Mouse (Mus musculus) midbrain, embryonic 11.5 days (tissue): ENCODE data around the gene Ifna5. TPM values are rescaled to one million over a fixed set of nuclear protein-coding genes. Genes with fewer than 3 reads are reported as not detected.

Experiments
- ATAC-seq: fragments of 200-750 bp; cut with Nextera tagmentation; 2 replicates; pipeline ENCODE4 v1.8.0; 2017; ENCODE audit warnings: moderate TSS enrichment, moderate library complexity; ENCODE audit not compliant: low FRiP score
- DNase-seq: peaks from one replicate; pipeline ENCODE4 v3.0.0; 2015; ENCODE audit warnings: low spot score; ENCODE audit errors: missing footprints
- H3K27ac ChIP-seq: fragments of 300-500 bp; sonication (generic); 2 replicates; pipeline ENCODE4 v1.5.1; 2014; ENCODE audit warnings: low read depth, low read length
- H3K27me3 ChIP-seq: fragments of 300-500 bp; sonication (generic); 2 replicates; pipeline ENCODE4 v1.6.1; 2014; ENCODE audit warnings: mild to moderate bottlenecking, low read length, moderate library complexity, mixed read lengths; ENCODE audit not compliant: control insufficient read depth, insufficient read depth
- H3K36me3 ChIP-seq: fragments of 300-500 bp; sonication (generic); 2 replicates; pipeline ENCODE4 v1.6.1; 2014; ENCODE audit warnings: mild to moderate bottlenecking, low read length, moderate library complexity, mixed read lengths; ENCODE audit not compliant: control insufficient read depth, insufficient read depth
- H3K4me1 ChIP-seq: fragments of 300-500 bp; sonication (generic); 2 replicates; pipeline ENCODE4 v1.6.1; 2014; ENCODE audit warnings: low read length; ENCODE audit not compliant: control insufficient read depth, insufficient read depth
- H3K4me2 ChIP-seq: fragments of 300-500 bp; sonication (generic); 2 replicates; pipeline ENCODE4 v1.6.1; 2014; ENCODE audit warnings: mild to moderate bottlenecking, moderate library complexity
- H3K4me3 ChIP-seq: fragments of 300-500 bp; sonication (generic); 2 replicates; pipeline ENCODE4 v1.5.1; 2014; ENCODE audit warnings: low read depth, low read length
- H3K9ac ChIP-seq: fragments of 300-500 bp; sonication (generic); 2 replicates; pipeline ENCODE4 v1.6.1; 2014; ENCODE audit warnings: low read length
- H3K9me3 ChIP-seq: fragments of 300-500 bp; sonication (generic); 2 replicates; pipeline ENCODE4 v1.6.1; 2016; ENCODE audit warnings: low read length; ENCODE audit not compliant: control insufficient read depth
- WGBS: fragments of 180-500 bp; shearing (Covaris S2); extraction: QIAGEN DNeasy Blood & Tissue Kit; methylation state at CpG from one replicate; pipeline ENCODE4 v1.1.7; 2014; 5-methylcytosine and 5-hydroxymethylcytosine counted together
- polyA plus RNA-seq: library from polyadenylated mRNA; unstranded; fragments of >200 nt; fragmentation: Nextera tagmentation; extraction: Ambion mirVana; gene quantifications from 2 replicates; pipeline ENCODE4 v1.2.1, GENCODE M21; 2014

Ifna5 gene
- polyA plus RNA-seq, 1 experiment from 2014 or later = not detected

DNA sequence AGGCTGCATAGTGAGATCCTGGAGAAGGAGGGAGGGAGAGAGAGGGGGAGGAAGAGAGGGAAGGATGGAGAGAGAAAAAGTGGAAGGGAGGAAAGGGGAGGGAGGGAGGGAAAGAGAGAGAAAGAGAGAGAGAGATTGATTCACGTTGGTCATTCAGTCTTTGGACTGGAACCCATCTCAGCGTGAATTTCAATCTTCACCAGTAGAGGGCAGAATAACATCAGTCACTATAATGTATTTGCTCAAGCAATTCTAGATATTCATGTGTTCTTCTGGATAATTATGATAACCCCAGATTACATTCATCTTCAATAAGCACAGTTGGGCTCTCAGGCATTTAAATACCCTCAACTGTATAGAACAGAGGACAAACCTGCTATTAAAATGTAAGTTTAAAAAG is 37.4 kb downstream of the Ifna5 start:
- Histone ChIP-seq H3K27me3 (no peaks in the 10 kb centered on the region), H3K4me1 (no peaks in the 10 kb centered on the region), H3K4me3 (no peak overlapping the region), H3K9ac (no peak overlapping the region), H3K36me3 (no peaks in the 10 kb centered on the region), H3K9me3 (no peaks in the 10 kb centered on the region), H3K27ac (no peak overlapping the region), H3K4me2 (no peak overlapping the region)
- ATAC-seq = peak; percentile 5; the same call in 1 of the 2 replicates
- WGBS = 0% methylated on average over 2 of the region's 2 CpGs
- peak; percentile 91 for DNase-seq

GRCm38 (mm10) chr4:88875435-88876095 is 40.2 kb downstream of the Ifna5 start:
- Histone ChIP-seq H3K4me3 (no peak overlapping the region), H3K4me1 (no peaks in the 10 kb centered on the region), H3K27ac (no peak overlapping the region), H3K4me2 (no peak overlapping the region), H3K27me3 (no peaks in the 10 kb centered on the region), H3K9me3 (no peaks in the 10 kb centered on the region), H3K36me3 (no peaks in the 10 kb centered on the region), H3K9ac (no peak overlapping the region)
- 73% methylated on average over 4 of the region's 4 CpGs for WGBS
- DNase-seq = no peak
- ATAC-seq = no peak

- no peaks in the 10 kb centered on the region for H3K36me3 ChIP-seq
- H3K27ac ChIP-seq = no peak overlapping the region
- no peaks in the 10 kb centered on the region for H3K9me3 ChIP-seq
- H3K4me2 ChIP-seq = no peak overlapping the region
- DNase-seq = no peak
- no peak overlapping the region for H3K9ac ChIP-seq
- 84% methylated on average over 4 of the region's 4 CpGs for WGBS
- no peak for ATAC-seq
- no peak overlapping the region for H3K4me3 ChIP-seq
- H3K4me1 ChIP-seq = no peaks in the 10 kb centered on the region
- no peaks in the 10 kb centered on the region for H3K27me3 ChIP-seq
Measured at GRCm38 (mm10) chr4:88876520-88876919, 41.2 kb downstream of the Ifna5 start.

- 50% methylated on average over 10 of the region's 10 CpGs for WGBS
- Histone ChIP-seq H3K4me2 (no peak overlapping the region), H3K9ac (no peak overlapping the region), H3K36me3 (no peaks in the 10 kb centered on the region), H3K27ac (no peak overlapping the region), H3K4me3 (no peak overlapping the region), H3K9me3 (no peaks in the 10 kb centered on the region), H3K4me1 (no peaks in the 10 kb centered on the region), H3K27me3 (no peaks in the 10 kb centered on the region)
- ATAC-seq (no peak), DNase-seq (no peak)
Measured at GRCm38 (mm10) chr4:88878246-88878645, 42.9 kb downstream of the Ifna5 start.

GRCm38 (mm10) chr4:88878772-88879171 is 43.4 kb downstream of the Ifna5 start:
- no peak overlapping the region for H3K9ac ChIP-seq
- no peaks in the 10 kb centered on the region for H3K9me3 ChIP-seq
- H3K4me1 ChIP-seq = no peaks in the 10 kb centered on the region
- 83% methylated on average over 4 of the region's 4 CpGs for WGBS
- H3K4me2 ChIP-seq = no peak overlapping the region
- ATAC-seq (no peak), DNase-seq (no peak)
- H3K27me3 ChIP-seq = no peaks in the 10 kb centered on the region
- no peak overlapping the region for H3K4me3 ChIP-seq
- no peak overlapping the region for H3K27ac ChIP-seq
- H3K36me3 ChIP-seq = no peaks in the 10 kb centered on the region

- no peak for ATAC-seq
- Histone ChIP-seq H3K9ac (no peak within 1 kb of the TSS), H3K4me1 (no peaks in the 10 kb centered on the region), H3K36me3 (no peaks in the 10 kb centered on the region), H3K27me3 (no peaks in the 10 kb centered on the region), H3K27ac (no peak within 1 kb of the TSS), H3K4me3 (no peak within 1 kb of the TSS), H3K4me2 (no peak within 1 kb of the TSS), H3K9me3 (no peaks in the 10 kb centered on the region)
- no peak for DNase-seq
- WGBS = 89% methylated on average over 8 of the region's 8 CpGs
Measured at GRCm38 (mm10) chr4:88880101-88880500, 44.8 kb downstream of the Ifna5 start, which contains the start of gene Ifne. TSS of gene Ifne (minus strand) at chr4:88880201.

Other genes with a start within 250 kb of the Ifna5 start
- gene Ifna9, start 243.1 kb upstream of the Ifna5 start, polyA plus RNA-seq = not detected in 2 replicates
- not detected in 2 replicates for gene Ifna12, start 232.1 kb upstream of the Ifna5 start, polyA plus RNA-seq
- not detected in 2 replicates for gene C87499, start 201.1 kb upstream of the Ifna5 start, polyA plus RNA-seq
- not detected in 2 replicates for gene Ifna13, start 191.1 kb upstream of the Ifna5 start, polyA plus RNA-seq
- gene Ifna16, start 158.6 kb upstream of the Ifna5 start, polyA plus RNA-seq = not detected in 2 replicates
- not detected in 2 replicates for gene Ifna2, start 151.6 kb upstream of the Ifna5 start, polyA plus RNA-seq
- gene Ifnab, start 144.2 kb upstream of the Ifna5 start, polyA plus RNA-seq = not detected in 2 replicates
- gene Gm26566, start 113.7 kb upstream of the Ifna5 start, polyA plus RNA-seq = 1.4 and 1.6 TPM in 2 replicates
- gene Klhl9, start 113.1 kb upstream of the Ifna5 start, polyA plus RNA-seq = 153 and 169 TPM in 2 replicates
- gene Gm13271, start 80.7 kb upstream of the Ifna5 start, polyA plus RNA-seq = not detected in 2 replicates
- gene Gm13283, start 75.4 kb upstream of the Ifna5 start, polyA plus RNA-seq = 0.15 TPM in 1 of 2 replicates, not detected in the other
- gene Gm13290, start 61.7 kb upstream of the Ifna5 start, polyA plus RNA-seq = not detected in 2 replicates
- not detected in 2 replicates for gene Gm13289, start 58.6 kb upstream of the Ifna5 start, polyA plus RNA-seq
- not detected in 2 replicates for gene Gm13272, start 55.7 kb upstream of the Ifna5 start, polyA plus RNA-seq
- gene Ifnz, start 53.4 kb upstream of the Ifna5 start, polyA plus RNA-seq = not detected in 2 replicates
- gene Gm13276, start 49.8 kb upstream of the Ifna5 start, polyA plus RNA-seq = not detected in 2 replicates
- not detected in 2 replicates for gene Gm13277, start 46.9 kb upstream of the Ifna5 start, polyA plus RNA-seq
- not detected in 2 replicates for gene Gm13278, start 44.0 kb upstream of the Ifna5 start, polyA plus RNA-seq
- not detected in 2 replicates for gene Gm13275, start 41.0 kb upstream of the Ifna5 start, polyA plus RNA-seq
- gene Gm13279, start 38.1 kb upstream of the Ifna5 start, polyA plus RNA-seq = not detected in 2 replicates
- 0.29 and 0.61 TPM in 2 replicates for gene Gm13285, start 35.9 kb upstream of the Ifna5 start, polyA plus RNA-seq
- gene Gm13287, start 32.3 kb upstream of the Ifna5 start, polyA plus RNA-seq = not detected in 2 replicates
- 0.12 TPM in 1 of 2 replicates, not detected in the other for gene Gm13288, start 30.0 kb upstream of the Ifna5 start, polyA plus RNA-seq
- not detected in 2 replicates for gene Ifna7, start 19.3 kb upstream of the Ifna5 start, polyA plus RNA-seq
- not detected in 2 replicates for gene Ifna11, start 15.6 kb upstream of the Ifna5 start, polyA plus RNA-seq
- gene Ifna6, start 8.1 kb upstream of the Ifna5 start, polyA plus RNA-seq = not detected in 2 replicates
- gene Ifna4, start 6.3 kb downstream of the Ifna5 start, polyA plus RNA-seq = not detected in 2 replicates
- gene Ifna1, start 14.6 kb downstream of the Ifna5 start, polyA plus RNA-seq = not detected in 2 replicates
- not detected in 2 replicates for gene Ifne, start 44.7 kb downstream of the Ifna5 start, polyA plus RNA-seq